Mouse (Mus musculus) brain, embryonic 14.5 days (tissue): ENCODE data around the gene Myh1.

Experiments
- CTCF ChIP-seq: fragments of 200-500 bp; IDR thresholded peaks from 2 replicates; pipeline ENCODE4 v1.5.1; 2012; ENCODE audit warnings: inconsistent platforms, mild to moderate bottlenecking, moderate library complexity, borderline replicate concordance; ENCODE audit not compliant: insufficient read depth, insufficient read length; ENCODE audit errors: extremely low read depth
- POLR2A ChIP-seq: fragments of 200-500 bp; IDR thresholded peaks from 2 replicates; pipeline ENCODE4 v1.6.1; 2012; ENCODE audit warnings: mild to moderate bottlenecking, inconsistent platforms, borderline replicate concordance; ENCODE audit not compliant: poor library complexity, insufficient read depth, insufficient read length, severe bottlenecking; ENCODE audit errors: extremely low read depth

- TF ChIP-seq CTCF (no peak), POLR2A (no peak)
Measured at GRCm38 (mm10) chr11:67253691-67254090, 53.8 kb downstream of the Myh1 start.
